Mouse (Mus musculus): ENCODE measurements around the gene Tagln2. TPM values are rescaled to one million over a fixed set of nuclear protein-coding genes. Genes with fewer than 3 reads are reported as not detected.

Tagln2 gene
- polyA plus RNA-seq, 1 experiment, result 594 TPM

DNA sequence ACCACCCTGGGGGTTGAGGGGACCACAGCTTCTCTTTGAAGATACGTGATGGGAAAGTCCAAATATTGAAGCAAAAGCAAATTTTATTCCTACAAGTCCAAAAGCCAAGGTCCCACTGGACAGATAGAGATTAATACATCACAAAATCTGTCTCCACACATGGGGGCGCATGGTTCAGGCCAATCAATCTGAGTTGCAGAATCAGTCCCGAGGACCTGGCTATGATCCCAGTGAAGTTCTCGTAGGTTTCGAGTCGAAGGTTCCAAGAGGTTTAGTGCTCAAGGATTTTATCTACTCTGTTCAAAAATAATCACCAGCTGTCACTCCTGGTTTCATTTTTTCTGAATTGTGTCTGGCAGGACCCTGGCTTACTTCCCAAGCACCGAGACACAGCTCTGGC, 51.2 kb downstream of the Tagln2 start:
- H3K4me1 ChIP-seq (ENCODE audit: control insufficient read depth, insufficient read depth, low read length), result peaks cover 4% of the 10 kb centered on the region; the same call in 1 of the 2 replicates
- no peak overlapping the region for H3K4me3 ChIP-seq (replicated peaks; ENCODE audit: extremely low read depth, low read depth, low read length)
- TF ChIP-seq CTCF (IDR thresholded peaks at IDR 0.05; ENCODE audit: insufficient read depth, low read length), result no peak
- TF ChIP-seq POLR2A (IDR thresholded peaks at IDR 0.05; ENCODE audit: borderline replicate concordance, extremely low read depth, low read depth, low read length), result no peak
- WGBS, result 17% methylated on average over 7 of the region's 7 CpGs
- DNase-seq, result no peak

DNA sequence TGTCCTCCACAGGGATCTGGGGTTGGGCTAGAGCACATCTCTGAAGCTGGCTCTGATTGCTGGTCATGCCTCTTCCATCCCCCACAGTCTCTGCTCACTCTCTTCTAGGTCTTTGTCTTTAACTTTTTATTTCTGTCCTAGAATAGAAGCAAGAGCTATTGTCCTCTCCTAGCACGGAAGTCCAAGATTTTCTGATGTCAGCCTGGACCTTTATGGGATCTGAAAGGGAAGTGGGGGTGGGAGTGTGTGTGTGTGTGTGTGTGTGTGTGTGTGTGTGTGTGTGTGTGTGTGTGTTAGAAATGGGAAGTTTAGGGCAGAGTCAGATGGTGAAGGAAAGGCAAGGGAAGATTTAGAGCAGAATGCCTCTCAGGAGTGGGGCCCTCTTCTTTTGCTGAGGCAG, 52.8 kb downstream of the Tagln2 start:
- peaks cover 4% of the 10 kb centered on the region; the same call in 1 of the 2 replicates for H3K4me1 ChIP-seq (ENCODE audit: control insufficient read depth, insufficient read depth, low read length)
- 65% methylated on average over 1 of the region's 1 CpGs for WGBS
- DNase-seq, result no peak
- H3K4me3 ChIP-seq (replicated peaks; ENCODE audit: extremely low read depth, low read depth, low read length), result no peak overlapping the region
- TF ChIP-seq CTCF (IDR thresholded peaks at IDR 0.05; ENCODE audit: insufficient read depth, low read length), result no peak
- TF ChIP-seq POLR2A (IDR thresholded peaks at IDR 0.05; ENCODE audit: borderline replicate concordance, extremely low read depth, low read depth, low read length), result no peak

DNA sequence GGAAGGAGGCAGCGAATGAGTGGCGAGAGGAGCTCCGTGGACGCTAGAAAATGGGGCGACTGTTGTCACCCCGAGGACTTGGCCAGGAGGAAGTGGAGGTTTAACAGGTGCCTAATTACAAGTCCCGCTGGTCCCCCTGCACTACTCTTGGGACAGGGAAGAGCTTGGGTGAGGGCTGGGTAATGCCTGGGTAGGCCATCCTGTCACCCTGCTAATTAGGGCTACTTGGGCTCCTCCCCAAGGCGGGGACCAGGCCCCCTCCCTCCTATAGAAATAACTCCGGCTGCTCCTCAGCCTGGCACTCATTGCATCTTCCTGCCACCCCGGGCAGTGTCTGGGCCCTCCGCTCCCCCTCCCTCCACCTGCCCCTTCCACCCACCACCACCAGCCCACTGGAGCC, 55.8 kb downstream of the Tagln2 start, which contains the start of gene Vsig8:
Gene Vsig8 (plus strand): TSS at position 301 of the 400 bp plus-strand sequence.
- WGBS, result 75% methylated on average over 11 of the region's 11 CpGs

More for the DNA sequence above, 55.8 kb downstream of the Tagln2 start, which contains the start of gene Vsig8:
- Histone ChIP-seq H3K4me1 (ENCODE audit: control insufficient read depth, insufficient read depth, low read length) (peaks cover 6% of the 10 kb centered on the region; the same call in 1 of the 2 replicates), H3K4me3 (replicated peaks; ENCODE audit: extremely low read depth, low read depth, low read length) (no peak within 1 kb of the TSS)
- TF ChIP-seq CTCF (IDR thresholded peaks at IDR 0.05; ENCODE audit: insufficient read depth, low read length), result no peak
- TF ChIP-seq POLR2A (IDR thresholded peaks at IDR 0.05; ENCODE audit: borderline replicate concordance, extremely low read depth, low read depth, low read length), result no peak
- DNase-seq, result no peak

Other genes starting within 250 kb of the Tagln2 start
- 0.05 and 1.2 TPM in 2 replicates for gene Atp1a4, start 241.6 kb upstream of the Tagln2 start, polyA plus RNA-seq (2012; rRNA removed)
- 90.8 and 105 TPM in 2 replicates for gene Igsf8, start 238.4 kb upstream of the Tagln2 start, polyA plus RNA-seq (2012; rRNA removed)
- gene Atp1a2, start 202.0 kb upstream of the Tagln2 start, polyA plus RNA-seq (2012; rRNA removed), result 56.1 and 93.0 TPM in 2 replicates
- 0.08 TPM in 1 of 2 replicates, not detected in the other for gene Kcnj9, start 170.7 kb upstream of the Tagln2 start, polyA plus RNA-seq (2012; rRNA removed)
- gene Kcnj10, start 158.8 kb upstream of the Tagln2 start, polyA plus RNA-seq (2012; rRNA removed), result 0.12 and 0.28 TPM in 2 replicates
- 8.2 and 9.1 TPM in 2 replicates for gene Pigm, start 123.5 kb upstream of the Tagln2 start, polyA plus RNA-seq (2012; rRNA removed)
- gene Slamf9, start 24.7 kb upstream of the Tagln2 start, polyA plus RNA-seq (2012; rRNA removed), result 10.6 and 15.2 TPM in 2 replicates
- 11.1 and 11.8 TPM in 2 replicates for gene Igsf9, start 18.3 kb upstream of the Tagln2 start, polyA plus RNA-seq (2012; rRNA removed)
- gene Cfap45, start 20.8 kb downstream of the Tagln2 start, polyA plus RNA-seq (2012; rRNA removed), result 7.1 and 7.3 TPM in 2 replicates
- 0.37 and 12.5 TPM in 2 replicates for gene Vsig8, start 55.9 kb downstream of the Tagln2 start, polyA plus RNA-seq (2012; rRNA removed)
- 2.0 and 2.9 TPM in 2 replicates for gene Slamf8, start 90.5 kb downstream of the Tagln2 start, polyA plus RNA-seq (2012; rRNA removed)
- not detected in 2 replicates for gene Fcrl6, start 102.5 kb downstream of the Tagln2 start, polyA plus RNA-seq (2012; rRNA removed)
- gene Dusp23, start 132.9 kb downstream of the Tagln2 start, polyA plus RNA-seq (2012; rRNA removed), result 29.6 and 48.0 TPM in 2 replicates
- not detected in 2 replicates for gene Crp, start 198.0 kb downstream of the Tagln2 start, polyA plus RNA-seq (2012; rRNA removed)